In genomic region chr9:108051184-108051930, GRCm38 (mm10) we compare ENCODE assay signal across 15 mouse cellular contexts. TPM values are rescaled to one million over a fixed set of nuclear protein-coding genes. Genes with fewer than 3 reads are reported as not detected.
DNase-seq lines count a peak whose midpoint lies in the region; ATAC-seq and TF ChIP-seq lines count a peak whose summit lies in the region.
"Had no signal": no experiment of that assay in that cellular context is flagged by ENCODE, and none has a peak within 500 bp of the region (broad histone marks: within the 10 kb centered on the region; RNA-seq: fewer than 3 reads in every experiment).

No protein-coding gene starts in this region.

- no peak overlapping the region for H3K27ac ChIP-seq in neural tube, embryonic 13.5 days (replicated peaks)
- no peak overlapping the region for H3K27ac ChIP-seq in neural tube, embryonic 15.5 days (replicated peaks)
- H3K27ac ChIP-seq: midbrain, embryonic 10.5 days had no signal

- intact Hi-C loops in left cerebral cortex, postnatal 36 days (cut with DNase I) = loop anchor here (5.0 kb wide), 1 partner anchor 89 kb away; no protein-coding TSS in a partner anchor

- H3ac ChIP-seq in myocyte (ENCODE audit: control insufficient read depth, insufficient read length) = no peak overlapping the region

- WGBS in neural tube, embryonic 13.5 days = 94% methylated on average over 15 of the region's 15 CpGs
- 96% methylated on average over 15 of the region's 15 CpGs for WGBS in neural tube, embryonic 15.5 days

- H3K27me3 ChIP-seq in neural tube, embryonic 13.5 days = no peaks in the 10 kb centered on the region
- H3K27me3 ChIP-seq in neural tube, embryonic 15.5 days (replicated peaks) = no peaks in the 10 kb centered on the region
- no peaks in the 10 kb centered on the region for H3K27me3 ChIP-seq in myocyte (ENCODE audit: control insufficient read depth, insufficient read depth, insufficient read length)

- H3K4me1 ChIP-seq in neural tube, embryonic 13.5 days (replicated peaks) = peaks cover 39% of the 10 kb centered on the region
- peaks cover 40% of the 10 kb centered on the region for H3K4me1 ChIP-seq in neural tube, embryonic 15.5 days

- ATAC-seq in neural tube, embryonic 13.5 days (ENCODE audit: low read depth) = no peak
- ATAC-seq in neural tube, embryonic 15.5 days (ENCODE audit: low FRiP score) = no peak
- ATAC-seq: CD4-positive, CD25-positive, alpha-beta regulatory T cell, adult 4 months had no signal

- no peaks in the 10 kb centered on the region for H3K9me3 ChIP-seq in neural tube, embryonic 13.5 days
- H3K9me3 ChIP-seq in neural tube, embryonic 15.5 days (replicated peaks) = no peaks in the 10 kb centered on the region
- H3K9me3 ChIP-seq: midbrain, embryonic 10.5 days had no signal

- H3K36me3 ChIP-seq in neural tube, embryonic 13.5 days = peaks cover 65% of the 10 kb centered on the region
- peaks cover 55% of the 10 kb centered on the region for H3K36me3 ChIP-seq in neural tube, embryonic 15.5 days
- peaks cover 3% of the 10 kb centered on the region for H3K36me3 ChIP-seq in myocyte (ENCODE audit: control insufficient read depth, insufficient read depth)

- H3K4me2 ChIP-seq in neural tube, embryonic 13.5 days = no peak overlapping the region
- no peak overlapping the region for H3K4me2 ChIP-seq in neural tube, embryonic 15.5 days
- H3K4me2 ChIP-seq in myocyte (ENCODE audit: low read depth) = no peak overlapping the region

- H3K79me2 ChIP-seq in myocyte (ENCODE audit: control insufficient read depth, insufficient read depth) = peaks cover 7% of the 10 kb centered on the region

- H3K4me3 ChIP-seq in neural tube, embryonic 13.5 days = no peak overlapping the region
- no peak overlapping the region for H3K4me3 ChIP-seq in neural tube, embryonic 15.5 days (replicated peaks)
- no peak overlapping the region for H3K4me3 ChIP-seq in myocyte

- TF ChIP-seq POLR2A in myocyte (IDR thresholded peaks at IDR 0.05; ENCODE audit: insufficient read length, low read depth) = peak; percentile 35

- peak overlapping the region; percentile 17; the same call in 1 of the 2 replicates for H3K9ac ChIP-seq in neural tube, embryonic 13.5 days
- H3K9ac ChIP-seq in neural tube, embryonic 15.5 days (replicated peaks) = no peak overlapping the region

- DNase-seq in adrenal gland, postnatal 14 days = peak; percentile 5
- no peak for DNase-seq in adrenal gland, postnatal 10 days
- DNase-seq in gastrocnemius, postnatal 25 days = peak; percentile 10
- DNase-seq in gastrocnemius, adult 18-20 months (ENCODE audit: low spot score) = no peak
- DNase-seq in left cerebral cortex, postnatal 36 days (ENCODE audit: low spot score in 2 of 2) = no peak
- DNase-seq: adrenal gland, adult 2 months; layer of hippocampus, postnatal 36 days; left cerebral cortex, postnatal 4 days; right cerebral cortex, postnatal 4 days had no signal

TF ChIP-seq in myocyte, 11 proteins besides CTCF, POLR2A, EP300 and RAD21:
- TF ChIP-seq REST (IDR thresholded peaks at IDR 0.05; ENCODE audit: insufficient read depth, insufficient read length) (no peak), USF1 (IDR thresholded peaks at IDR 0.05; ENCODE audit: low read depth) (no peak), POLR2AphosphoS2 (IDR thresholded peaks at IDR 0.05; ENCODE audit: insufficient read length, low read depth) (peak; percentile 52), E2F4 (IDR thresholded peaks at IDR 0.05; ENCODE audit: insufficient read depth) (no peak)

RNA-seq across cellular contexts. Expression of gene Amigo3, which starts 1.6 kb away (rescaled TPM):
- total RNA-seq in adrenal gland, postnatal 14 days (2021) = 4.1 and 4.4 TPM in 2 replicates
- total RNA-seq in adrenal gland, postnatal 10 days (2021) = 1 to 10 TPM; 2.7 to 3.4 TPM
- 1 to 10 TPM; 1.9 to 2.4 TPM for total RNA-seq in gastrocnemius, postnatal 25 days (2021)
- 1 to 10 TPM; 1.8 to 2.0 TPM for total RNA-seq in gastrocnemius, adult 18-20 months (2021)
- polyA plus RNA-seq in neural tube, embryonic 13.5 days (2015; fragmentation: Nextera tagmentation; extraction: Ambion mirVana) = 2.8 and 3.0 TPM in 2 replicates
- polyA plus RNA-seq in neural tube, embryonic 15.5 days (2015; fragmentation: Nextera tagmentation; extraction: Ambion mirVana) = 2.2 and 2.8 TPM in 2 replicates
- polyA plus RNA-seq in myocyte (2012; fragmentation: generic; extraction: Trizol) = 1.8 TPM
- total RNA-seq in left cerebral cortex, postnatal 36 days (2021) = 1 to 10 TPM; 1.7 to 1.8 TPM

RNA-seq across cellular contexts. Expression of gene Gmppb, which starts 2.3 kb away (rescaled TPM):
- 20.2 and 20.9 TPM in 2 replicates for total RNA-seq in adrenal gland, postnatal 14 days (2021)
- 10 to 100 TPM; 18.5 to 21.0 TPM for total RNA-seq in adrenal gland, postnatal 10 days (2021)
- 1 to 10 TPM; 6.0 to 6.2 TPM for total RNA-seq in gastrocnemius, postnatal 25 days (2021)
- total RNA-seq in gastrocnemius, adult 18-20 months (2021) = 1 to 10 TPM; 4.0 to 4.4 TPM
- polyA plus RNA-seq in neural tube, embryonic 13.5 days (2015; fragmentation: Nextera tagmentation; extraction: Ambion mirVana) = 21.9 and 25.3 TPM in 2 replicates
- polyA plus RNA-seq in neural tube, embryonic 15.5 days (2015; fragmentation: Nextera tagmentation; extraction: Ambion mirVana) = 22.0 and 28.9 TPM in 2 replicates
- 32.0 TPM for polyA plus RNA-seq in myocyte (2012; fragmentation: generic; extraction: Trizol)
- total RNA-seq in left cerebral cortex, postnatal 36 days (2021) = 10 to 100 TPM; 14.4 to 17.0 TPM

RNA-seq across cellular contexts. Expression of gene Mst1, which starts 28.9 kb away (rescaled TPM):
- total RNA-seq in adrenal gland, postnatal 14 days (2021) = 1.4 and 20.2 TPM in 2 replicates
- total RNA-seq in adrenal gland, postnatal 10 days (2021) = 10 to 100 TPM; 12.8 to 28.1 TPM
- total RNA-seq in gastrocnemius, postnatal 25 days (2021) = not detected
- total RNA-seq in gastrocnemius, adult 18-20 months (2021) = not detected
- polyA plus RNA-seq in neural tube, embryonic 13.5 days (2015; fragmentation: Nextera tagmentation; extraction: Ambion mirVana) = 0.18 TPM in 1 of 2 replicates, not detected in the other
- polyA plus RNA-seq in neural tube, embryonic 15.5 days (2015; fragmentation: Nextera tagmentation; extraction: Ambion mirVana) = 0.50 TPM in 1 of 2 replicates, not detected in the other
- polyA plus RNA-seq in myocyte (2012; fragmentation: generic; extraction: Trizol) = 0.65 TPM
- total RNA-seq in left cerebral cortex, postnatal 36 days (2021) = not detected
- total RNA-seq: layer of hippocampus, postnatal 36 days; left cerebral cortex, postnatal 4 days had no signal
- polyA plus RNA-seq: kidney, embryonic 14.5 days had no signal

RNA-seq across cellular contexts. Expression of gene Rnf123, which starts 31.8 kb away (rescaled TPM):
- 54.2 and 66.6 TPM in 2 replicates for total RNA-seq in adrenal gland, postnatal 14 days (2021)
- total RNA-seq in adrenal gland, postnatal 10 days (2021) = 10 to 100 TPM; 54.3 to 71.9 TPM
- 100 to 1,000 TPM; 163 to 169 TPM for total RNA-seq in gastrocnemius, postnatal 25 days (2021)
- total RNA-seq in gastrocnemius, adult 18-20 months (2021) = 100 to 1,000 TPM; 134 to 139 TPM
- polyA plus RNA-seq in neural tube, embryonic 13.5 days (2015; fragmentation: Nextera tagmentation; extraction: Ambion mirVana) = 43.8 and 44.0 TPM in 2 replicates
- polyA plus RNA-seq in neural tube, embryonic 15.5 days (2015; fragmentation: Nextera tagmentation; extraction: Ambion mirVana) = 44.3 and 51.6 TPM in 2 replicates
- 33.4 TPM for polyA plus RNA-seq in myocyte (2012; fragmentation: generic; extraction: Trizol)
- 100 to 1,000 TPM in 1 of 2 experiments, 10 to 100 TPM in 1; 77.6 to 107 TPM for total RNA-seq in left cerebral cortex, postnatal 36 days (2021)

RNA-seq across cellular contexts. Expression of gene Apeh, which starts 43.0 kb away (rescaled TPM):
- total RNA-seq in adrenal gland, postnatal 14 days (2021) = 76.2 and 76.5 TPM in 2 replicates
- 10 to 100 TPM; 72.2 to 81.8 TPM for total RNA-seq in adrenal gland, postnatal 10 days (2021)
- total RNA-seq in gastrocnemius, postnatal 25 days (2021) = 10 to 100 TPM; 32.9 to 34.4 TPM
- total RNA-seq in gastrocnemius, adult 18-20 months (2021) = 10 to 100 TPM; 25.7 to 27.8 TPM
- polyA plus RNA-seq in neural tube, embryonic 13.5 days (2015; fragmentation: Nextera tagmentation; extraction: Ambion mirVana) = 48.6 and 64.1 TPM in 2 replicates
- polyA plus RNA-seq in neural tube, embryonic 15.5 days (2015; fragmentation: Nextera tagmentation; extraction: Ambion mirVana) = 52.3 and 53.5 TPM in 2 replicates
- polyA plus RNA-seq in myocyte (2012; fragmentation: generic; extraction: Trizol) = 59.0 TPM
- total RNA-seq in left cerebral cortex, postnatal 36 days (2021) = 10 to 100 TPM; 23.9 to 39.4 TPM

Comparison
In these comparisons a context has a peak if more than half of its experiments do, and no peak if none do; other contexts are left out.
1. DNase-seq: peak in adrenal gland, postnatal 14 days (single experiment) and gastrocnemius, postnatal 25 days (single experiment); none in adrenal gland, postnatal 10 days (single experiment), gastrocnemius, adult 18-20 months (single experiment) and left cerebral cortex, postnatal 36 days (0 of 2).